ENCODE assay signal across 8 mouse cellular contexts in the genomic region with DNA sequence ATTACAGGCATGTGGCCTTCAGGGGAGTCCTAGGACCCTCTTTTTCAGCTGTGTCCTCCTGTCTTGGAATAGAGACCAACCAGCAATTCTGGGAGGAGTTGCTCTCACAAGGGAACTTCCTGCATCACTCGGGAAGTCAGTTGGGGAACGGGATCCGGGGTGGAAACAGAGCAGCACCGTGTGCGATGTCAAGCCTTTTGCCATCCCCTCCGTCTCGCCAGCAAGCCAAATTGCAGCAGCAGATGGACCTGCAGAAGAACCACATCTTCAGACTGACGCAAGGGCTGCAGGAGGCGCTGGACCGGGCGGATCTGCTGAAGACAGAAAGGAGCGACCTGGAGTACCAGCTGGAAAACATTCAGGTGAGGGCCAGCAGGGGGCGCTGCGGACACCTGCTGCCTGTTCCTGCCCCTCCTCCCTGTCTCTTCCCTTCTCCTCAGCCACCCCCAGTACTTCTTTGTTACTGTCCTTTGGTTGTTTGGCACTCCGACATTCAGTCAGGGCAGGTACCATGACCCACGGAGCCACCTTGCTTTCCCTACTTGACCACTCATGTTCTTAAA. TPM values are rescaled to one million over a fixed set of nuclear protein-coding genes. Genes with fewer than 3 reads are reported as not detected.
DNase-seq lines count a peak whose midpoint lies in the region; ATAC-seq and TF ChIP-seq lines count a peak whose summit lies in the region.

No protein-coding gene starts in this region.

- H3K27ac ChIP-seq in liver, embryonic 12.5 days = no peak overlapping the region
- H3K27ac ChIP-seq in lung, embryonic 14.5 days (ENCODE audit: low read depth) = no peak overlapping the region; the same call in 1 of the 2 replicates
- no peak overlapping the region for H3K27ac ChIP-seq in hindbrain, embryonic 14.5 days

- no peak overlapping the region for H3K9ac ChIP-seq in liver, embryonic 12.5 days
- H3K9ac ChIP-seq in lung, embryonic 14.5 days = no peak overlapping the region
- H3K9ac ChIP-seq in hindbrain, embryonic 14.5 days = no peak overlapping the region

- no peak for ATAC-seq in CD4-positive, CD25-positive, alpha-beta regulatory T cell, adult 4 months
- ATAC-seq in liver, embryonic 12.5 days = no peak
- no peak for ATAC-seq in lung, embryonic 14.5 days (ENCODE audit: insufficient read depth)
- ATAC-seq in hindbrain, embryonic 14.5 days (ENCODE audit: low FRiP score) = no peak

- H3K4me3 ChIP-seq in liver, embryonic 12.5 days = no peak overlapping the region
- no peak overlapping the region for H3K4me3 ChIP-seq in lung, embryonic 14.5 days (ENCODE audit: low read depth, low read length)
- H3K4me3 ChIP-seq in hindbrain, embryonic 14.5 days (replicated peaks; ENCODE audit: low read length) = no peak overlapping the region

- peak; percentile 57 for DNase-seq in CD4-positive, CD25-positive, alpha-beta regulatory T cell, adult 2 months (ENCODE audit: low read depth, low spot score)
- peak; percentile 50 for DNase-seq in liver
- DNase-seq in embryo, embryonic 10.5 days (ENCODE audit: low spot score) = peak; percentile 20
- DNase-seq in lung, embryonic 14.5 days = no peak
- peak; percentile 14 to 22 for DNase-seq in thymus, postnatal 36 days
- DNase-seq in hindbrain, embryonic 14.5 days (ENCODE audit: low spot score) = no peak

- H3K27me3 ChIP-seq in liver, embryonic 12.5 days (replicated peaks) = no peaks in the 10 kb centered on the region
- no peaks in the 10 kb centered on the region for H3K27me3 ChIP-seq in lung, embryonic 14.5 days (ENCODE audit: insufficient read depth, low read length)
- H3K27me3 ChIP-seq in hindbrain, embryonic 14.5 days (ENCODE audit: control insufficient read depth, insufficient read depth, low read length) = no peaks in the 10 kb centered on the region

- 73% methylated on average over 16 of the region's 16 CpGs for WGBS in liver, embryonic 12.5 days (ENCODE audit: insufficient replicate concordance)
- 60% methylated on average over 16 of the region's 16 CpGs for WGBS in lung, embryonic 14.5 days
- 62% methylated on average over 15 of the region's 16 CpGs for WGBS in hindbrain, embryonic 14.5 days

- H3K9me3 ChIP-seq in liver, embryonic 12.5 days (replicated peaks) = no peaks in the 10 kb centered on the region
- no peaks in the 10 kb centered on the region for H3K9me3 ChIP-seq in lung, embryonic 14.5 days (ENCODE audit: low read depth, low read length)
- no peaks in the 10 kb centered on the region for H3K9me3 ChIP-seq in hindbrain, embryonic 14.5 days (ENCODE audit: control insufficient read depth, low read length)

- H3K36me3 ChIP-seq in liver, embryonic 12.5 days = peaks cover 99% of the 10 kb centered on the region
- peaks cover 37% of the 10 kb centered on the region for H3K36me3 ChIP-seq in lung, embryonic 14.5 days (ENCODE audit: insufficient read depth)
- peaks cover 8% of the 10 kb centered on the region; the same call in 1 of the 2 replicates for H3K36me3 ChIP-seq in hindbrain, embryonic 14.5 days (replicated peaks; ENCODE audit: control insufficient read depth, insufficient read depth)

- H3K4me1 ChIP-seq in liver, embryonic 12.5 days = peaks cover 23% of the 10 kb centered on the region
- H3K4me1 ChIP-seq in lung, embryonic 14.5 days (ENCODE audit: insufficient read depth) = no peaks in the 10 kb centered on the region
- H3K4me1 ChIP-seq in hindbrain, embryonic 14.5 days (replicated peaks; ENCODE audit: control insufficient read depth, insufficient read depth, low read length) = peaks cover 3% of the 10 kb centered on the region; the same call in 1 of the 2 replicates

- H3K4me2 ChIP-seq in liver, embryonic 12.5 days = no peak overlapping the region
- no peak overlapping the region for H3K4me2 ChIP-seq in lung, embryonic 14.5 days
- H3K4me2 ChIP-seq in hindbrain, embryonic 14.5 days (replicated peaks) = no peak overlapping the region

- peak; percentile 67 for TF ChIP-seq CTCF in lung, embryonic 14.5 days (IDR thresholded peaks at IDR 0.05; ENCODE audit: low read depth)

RNA-seq across cellular contexts. Expression of a gene that starts 45.1 kb away (rescaled TPM):
- 10 to 100 TPM; 40.1 to 55.1 TPM for polyA plus RNA-seq in CD4-positive, CD25-positive, alpha-beta regulatory T cell, adult 4 months (2017; shearing (Covaris generic))
- 106 and 110 TPM in 2 replicates for polyA plus RNA-seq in liver, embryonic 12.5 days (2016; fragmentation: Nextera tagmentation; extraction: Ambion mirVana)
- 68.9 and 71.6 TPM in 2 replicates for polyA plus RNA-seq in lung, embryonic 14.5 days (2014; fragmentation: Nextera tagmentation; extraction: Ambion mirVana)
- 45.6 and 47.7 TPM in 2 replicates for polyA plus RNA-seq in hindbrain, embryonic 14.5 days (2014; fragmentation: Nextera tagmentation; extraction: Ambion mirVana)

Comparison
In these comparisons a context has a peak if more than half of its experiments do, and no peak if none do; other contexts are left out.
1. DNase-seq: peak in CD4-positive, CD25-positive, alpha-beta regulatory T cell, adult 2 months (single experiment), liver (single experiment), embryo, embryonic 10.5 days (single experiment) and thymus, postnatal 36 days (2 of 2); none in lung, embryonic 14.5 days (single experiment) and hindbrain, embryonic 14.5 days (single experiment).